Mouse (Mus musculus): ENCODE data around the gene Tmem139.

GRCm38 (mm10) chr6:42229610-42230009, 32.2 kb upstream of the Tmem139 start:
- TF ChIP-seq CTCF (IDR thresholded peaks at IDR 0.05): no peak
- TF ChIP-seq EP300 (IDR thresholded peaks at IDR 0.05): no peak
